Mouse (Mus musculus) left cerebral cortex, adult 8-10 months (tissue): ENCODE measurements around the gene Creb3. TPM values are rescaled to one million over a fixed set of nuclear protein-coding genes. Genes with fewer than 3 reads are reported as not detected.
"Not testable (repeated sequence)": the region's sequence is repeated elsewhere in the genome, so short reads cannot be mapped to it uniquely, and the experiment has no call there.

Experiments used
- DNase-seq, 2 experiments: peaks; one replicate each; pipeline ENCODE4 v3.0.0; 2022; ENCODE audit warnings: low spot score in 2 of 2
- total RNA-seq, 4 experiments: library from RNA; stranded (reverse); gene quantifications; 2 replicates each; pipeline ENCODE4 v1.2.4; 2022

Creb3 gene
- total RNA-seq = 10 to 100 TPM; 68.2 to 77.9 (median 73.6) TPM

DNA sequence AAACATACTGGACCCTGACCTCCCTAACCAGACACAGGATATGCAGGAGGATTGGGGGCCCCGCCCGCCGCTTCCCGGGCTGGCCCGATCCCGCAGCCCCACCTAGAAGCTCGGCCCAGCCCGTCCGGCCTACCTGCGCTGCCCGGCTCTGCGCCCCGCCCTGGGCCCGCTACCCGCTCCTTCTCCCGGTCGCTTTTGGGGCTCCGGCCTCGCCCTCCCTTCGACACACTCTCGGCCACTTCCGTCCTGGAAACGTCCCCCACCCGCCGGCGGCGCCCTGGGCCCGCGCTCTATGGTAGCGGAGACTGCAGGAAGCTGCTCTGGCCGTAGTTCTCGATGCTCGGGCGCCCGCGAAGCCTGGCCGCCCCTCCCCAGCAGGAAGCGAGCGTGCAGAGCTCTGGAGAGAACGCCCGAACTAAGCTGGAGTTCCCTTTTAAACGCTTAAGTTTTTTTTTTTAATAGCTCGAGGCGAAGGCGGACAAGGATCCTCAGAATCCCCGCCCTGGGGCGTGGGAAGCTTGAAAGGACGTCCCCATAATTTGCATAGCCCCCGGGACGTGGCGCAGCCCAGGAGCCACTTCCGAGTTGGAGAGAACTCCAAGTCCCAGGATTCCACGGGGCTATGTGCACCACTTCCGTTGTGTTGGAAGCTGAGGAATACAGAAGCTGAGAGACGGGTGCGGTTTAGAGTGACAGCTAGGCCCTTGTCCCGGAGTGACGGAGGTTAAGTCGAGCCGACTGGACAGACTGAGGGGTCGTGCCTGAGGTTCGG lies at the start of gene Creb3, which contains the start of gene Tln1:
Creb3 (plus strand) TSS at position 336 of the 772 bp plus-strand sequence.
Tln1 (minus strand) TSS at position 695 of the 772 bp plus-strand sequence.
- DNase-seq = peak; percentile 91 to 94

- DNase-seq = no peak
Observed at GRCm38 (mm10) chr4:43512653-43513052, 49.5 kb upstream of the Creb3 start.

DNA sequence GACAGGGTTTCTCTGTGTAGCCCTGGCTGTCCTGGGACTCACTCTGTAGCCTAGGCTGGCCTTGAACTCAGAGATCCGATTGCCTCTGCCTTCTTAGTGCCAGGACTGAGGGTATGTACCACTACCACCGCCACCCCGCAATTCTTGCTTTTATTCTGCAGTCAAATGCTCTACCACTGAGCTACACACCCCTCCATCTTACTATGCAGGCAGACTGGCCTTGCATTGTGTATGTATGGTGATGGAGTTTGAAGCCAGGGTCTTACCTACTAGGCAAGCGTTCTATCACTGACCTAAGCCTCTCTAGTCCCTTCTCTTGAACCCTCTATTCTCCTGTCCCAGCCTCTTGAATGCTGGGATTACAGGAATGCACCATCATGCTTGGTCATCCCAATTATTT lies 48.8 kb upstream of the Creb3 start:
- no peak for DNase-seq

DNA sequence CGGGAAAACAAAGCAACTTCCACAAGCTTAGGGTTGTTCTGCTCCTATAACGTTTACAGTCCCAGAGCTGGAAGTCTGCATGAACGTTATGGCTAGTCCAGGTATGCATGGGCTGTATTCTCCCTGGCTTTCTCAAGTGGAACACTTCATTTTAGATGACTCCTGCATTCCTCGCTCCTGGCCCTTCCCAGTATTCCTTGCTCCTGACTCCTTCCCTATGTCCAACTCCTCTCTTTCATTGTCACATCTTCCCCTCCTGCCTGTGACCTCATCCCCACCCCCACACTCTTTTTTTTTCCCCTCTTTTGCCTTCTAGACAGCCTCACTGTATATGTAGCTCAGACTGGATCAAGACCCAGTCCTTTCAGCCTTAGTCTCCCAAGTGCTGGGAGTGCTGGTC lies 48.3 kb upstream of the Creb3 start:
- DNase-seq = no peak

DNA sequence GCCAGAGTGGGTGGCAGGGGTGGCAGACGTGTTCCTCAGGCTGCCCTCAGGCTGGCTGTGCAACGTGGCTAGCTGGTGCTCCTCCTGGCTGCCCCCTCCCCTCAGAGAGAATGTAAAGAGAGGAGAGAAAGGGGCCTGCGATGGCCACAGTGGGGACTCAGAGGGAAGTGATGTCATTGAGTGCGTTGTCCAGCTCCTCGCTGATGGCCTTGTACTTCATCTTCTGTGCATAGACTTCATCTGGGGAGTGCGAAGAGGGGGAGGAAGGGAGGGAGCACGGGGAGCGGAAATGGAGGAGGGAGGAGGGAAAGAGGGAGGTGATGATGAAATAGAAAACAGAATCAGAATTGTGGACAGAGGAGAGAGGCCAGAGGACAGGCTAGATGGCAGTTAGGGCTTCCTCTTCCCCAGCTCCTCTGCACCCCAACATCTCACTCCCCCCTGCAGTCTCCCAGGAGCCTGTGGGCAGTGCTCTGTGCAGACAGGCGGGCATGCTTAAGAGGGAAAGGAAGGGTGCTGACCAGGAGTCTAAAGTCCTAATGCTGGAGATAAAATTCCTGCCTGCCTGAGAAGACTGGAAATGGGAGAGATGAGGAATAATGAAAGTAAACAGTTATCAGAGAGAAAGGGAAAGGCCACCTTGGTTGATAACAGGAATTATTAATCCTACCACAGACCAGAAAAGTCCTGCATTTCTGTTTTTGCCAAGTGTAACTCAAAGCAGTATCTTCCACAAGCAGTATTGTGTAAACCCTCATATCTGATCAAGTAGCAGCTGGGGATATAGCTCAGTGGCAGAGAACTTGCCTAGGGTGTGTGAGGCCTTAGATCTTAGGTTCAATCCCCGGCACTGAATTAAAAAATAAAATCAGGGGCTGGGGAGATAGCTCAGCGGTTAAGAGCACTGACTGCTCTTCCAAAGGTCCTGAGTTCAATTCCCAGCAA lies 46.1 kb upstream of the Creb3 start:
- DNase-seq = no peak

GRCm38 (mm10) chr4:43519551-43519950 lies 42.6 kb upstream of the Creb3 start:
- DNase-seq = no peak

GRCm38 (mm10) chr4:43519956-43520355 lies 42.2 kb upstream of the Creb3 start:
- DNase-seq = peak; percentile 58 to 91

DNA sequence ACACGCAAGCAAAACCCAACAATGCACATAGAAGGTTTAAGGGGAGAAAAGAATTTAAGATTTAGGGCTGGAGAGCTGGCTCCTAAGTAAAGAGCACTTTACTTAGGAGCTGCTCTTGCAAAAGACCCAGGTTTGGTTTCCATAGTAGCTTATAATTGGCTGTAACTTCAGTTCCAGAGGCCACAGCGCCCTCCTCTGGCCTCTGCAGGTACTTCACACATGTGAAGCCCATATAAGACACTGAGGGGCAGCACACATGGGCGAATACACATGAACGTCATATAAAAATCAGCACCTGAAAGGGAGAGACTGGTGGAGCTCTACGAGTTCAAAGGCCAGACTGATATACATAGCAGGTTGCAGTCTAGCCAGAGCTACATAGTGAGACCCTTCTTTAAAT lies 34.3 kb upstream of the Creb3 start:
- DNase-seq = no peak

- DNase-seq = no peak
Observed at GRCm38 (mm10) chr4:43528487-43528886, 33.6 kb upstream of the Creb3 start.

DNA sequence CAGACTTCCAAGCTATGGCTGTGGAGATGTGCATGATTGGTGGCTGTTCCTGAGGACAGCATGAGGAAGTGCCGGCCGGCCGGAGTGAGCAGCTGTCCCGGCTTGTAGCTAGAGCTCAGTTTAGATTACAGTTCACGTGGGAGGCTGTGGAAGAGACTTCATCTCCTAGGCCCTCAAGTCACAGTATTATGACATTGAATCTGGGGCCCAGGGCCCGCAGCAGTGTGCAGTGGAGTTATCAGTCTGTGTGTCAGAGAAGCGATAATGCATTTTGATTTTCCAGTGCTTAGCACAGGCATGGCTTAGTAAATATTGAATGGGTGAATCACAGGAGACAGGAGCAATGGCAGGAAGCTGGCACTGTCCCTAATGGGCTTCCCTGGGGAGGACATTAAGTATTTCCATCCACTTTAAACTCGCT lies 32.0 kb upstream of the Creb3 start:
- no peak for DNase-seq

- peak; percentile 47 to 54 for DNase-seq
Observed at GRCm38 (mm10) chr4:43530581-43530980, 31.6 kb upstream of the Creb3 start.

DNA sequence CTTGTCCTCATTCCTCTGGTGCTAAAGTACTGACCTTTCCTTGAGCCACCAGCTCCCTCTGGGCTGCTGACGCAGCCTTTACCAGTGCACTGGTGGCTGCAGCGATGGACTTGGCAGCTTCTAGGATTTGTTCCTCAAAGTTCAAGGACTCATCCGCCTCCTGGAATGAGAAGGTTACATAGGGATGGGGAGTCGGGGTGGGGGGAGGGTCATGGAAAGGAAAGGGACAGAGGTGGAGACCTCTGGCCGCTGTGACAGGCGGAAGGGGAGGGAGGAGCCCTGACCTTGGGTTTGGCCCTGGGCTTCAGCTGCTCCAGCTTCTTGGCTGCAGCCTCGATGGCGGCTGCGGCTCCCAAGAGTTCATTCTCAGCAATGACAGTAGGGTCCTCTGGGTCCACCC lies 28.9 kb upstream of the Creb3 start:
- DNase-seq = no peak

DNA sequence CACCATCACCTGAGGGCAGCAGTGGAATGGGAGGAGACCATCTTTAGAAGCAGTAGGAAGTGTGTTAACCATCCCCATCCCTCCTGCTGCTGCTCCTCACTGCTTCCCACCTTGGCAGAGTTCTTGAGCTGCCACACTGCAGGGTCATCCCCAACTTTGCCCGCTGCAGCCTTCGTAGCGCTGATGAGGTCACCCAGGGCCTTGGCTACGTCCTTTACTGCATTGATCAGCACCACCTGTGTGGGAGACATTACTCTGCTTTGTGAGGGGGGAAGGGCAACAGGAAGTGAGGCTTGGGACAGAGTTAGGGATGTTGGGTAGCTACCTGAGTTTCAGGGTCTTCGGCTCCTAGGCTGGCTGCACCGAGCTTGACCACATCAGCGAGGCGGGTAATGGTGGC lies 26.5 kb upstream of the Creb3 start:
- DNase-seq = no peak

DNA sequence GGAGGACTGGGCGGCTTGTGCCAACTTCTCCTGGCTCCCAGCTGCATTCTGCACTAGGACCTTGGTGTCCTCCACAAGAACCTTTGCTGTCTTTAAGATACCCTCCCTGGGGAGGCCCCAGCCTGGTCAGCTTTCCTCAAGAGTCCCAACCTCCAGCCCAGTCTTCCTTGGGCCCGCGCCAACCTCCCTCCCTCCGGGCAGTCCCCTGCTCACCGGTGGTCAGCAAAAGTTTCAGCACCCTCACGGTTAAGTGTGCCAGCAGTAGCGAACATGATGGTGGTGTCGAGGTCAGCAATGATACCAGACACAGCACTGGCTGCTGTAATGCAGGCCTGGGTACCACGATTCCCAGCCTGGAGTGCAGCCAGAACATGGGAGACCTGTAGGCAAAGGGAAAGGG lies 26.1 kb upstream of the Creb3 start:
- DNase-seq = no peak

- DNase-seq = no peak
Observed at GRCm38 (mm10) chr4:43542044-43542443, 20.1 kb upstream of the Creb3 start.

DNA sequence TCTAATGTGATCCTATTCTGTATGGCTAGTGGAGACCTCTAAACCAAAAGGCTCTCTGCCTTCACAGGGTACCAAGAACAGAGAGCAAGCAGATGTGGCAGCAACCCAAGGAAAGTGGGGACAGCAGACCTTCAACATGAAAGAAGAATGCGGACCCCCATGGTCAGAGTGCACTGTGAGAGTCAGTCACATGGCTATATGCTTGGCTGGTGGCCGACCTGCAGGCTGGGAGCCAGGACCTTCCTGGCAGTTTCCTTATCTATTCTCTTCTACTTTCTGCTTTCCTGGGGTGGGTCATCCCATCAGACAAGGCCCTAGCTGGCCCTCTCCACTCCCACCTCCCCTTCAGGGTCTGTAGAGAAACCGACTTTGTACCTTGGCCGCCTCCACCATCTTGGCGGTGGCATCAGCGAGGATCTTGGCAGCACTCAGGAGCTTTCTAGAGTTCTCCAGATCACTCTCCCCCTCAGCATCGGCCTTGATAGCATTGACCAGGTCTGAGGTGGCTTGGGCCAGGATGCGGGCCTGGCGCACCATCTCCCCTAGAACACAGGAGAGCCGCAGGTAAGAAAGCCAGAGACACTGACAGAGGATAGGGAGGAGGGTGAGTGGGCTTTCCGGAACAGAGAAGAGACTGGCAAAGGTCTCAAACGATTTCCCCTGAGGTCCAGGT lies 15.6 kb upstream of the Creb3 start:
- DNase-seq = no peak

GRCm38 (mm10) chr4:43547160-43547559 lies 15.0 kb upstream of the Creb3 start:
- no peak for DNase-seq

GRCm38 (mm10) chr4:43549055-43549454 lies 13.1 kb upstream of the Creb3 start:
- DNase-seq = no peak

DNA sequence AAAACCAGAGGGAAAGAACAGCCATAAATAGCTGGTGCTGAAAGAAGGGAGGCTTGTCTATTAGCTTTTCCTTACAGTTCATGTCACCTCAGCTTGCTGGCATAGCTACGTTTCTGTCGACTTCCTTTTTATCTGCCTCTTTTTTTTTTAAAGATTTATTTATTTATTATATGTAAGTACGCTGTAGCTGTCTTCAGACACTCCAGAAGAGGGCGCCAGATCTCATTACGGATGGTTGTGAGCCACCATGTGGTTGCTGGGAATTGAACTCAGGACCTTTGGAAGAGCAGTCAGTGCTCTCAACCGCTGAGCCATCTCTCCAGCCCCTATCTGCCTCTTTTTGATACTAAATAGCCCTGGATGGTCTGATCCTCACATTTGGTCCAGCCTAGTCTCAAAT lies 10.3 kb upstream of the Creb3 start:
- not testable (repeated sequence) for DNase-seq

DNA sequence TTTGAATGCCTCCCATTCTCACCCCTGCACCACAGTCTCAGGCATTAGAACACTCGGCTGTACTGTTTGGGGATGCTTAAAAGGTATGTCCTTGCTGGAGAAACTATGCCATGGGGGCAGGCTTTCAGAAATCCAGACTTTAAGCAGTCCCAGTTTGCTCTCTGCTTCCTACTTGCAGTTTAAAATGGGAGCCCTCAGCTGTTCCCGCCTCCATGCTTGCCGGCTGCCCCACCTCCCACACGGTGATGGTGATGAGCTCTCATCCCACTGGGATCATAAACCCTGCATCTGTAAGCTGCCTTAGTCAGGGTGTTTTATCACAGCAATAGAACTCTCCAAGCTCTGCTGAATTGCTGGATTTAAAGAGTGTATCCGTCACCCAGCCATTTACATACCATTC lies 9.7 kb upstream of the Creb3 start:
- DNase-seq = peak in 1 of 2 experiments; percentile 76

GRCm38 (mm10) chr4:43553891-43554290 lies 8.2 kb upstream of the Creb3 start:
- DNase-seq = no peak

DNA sequence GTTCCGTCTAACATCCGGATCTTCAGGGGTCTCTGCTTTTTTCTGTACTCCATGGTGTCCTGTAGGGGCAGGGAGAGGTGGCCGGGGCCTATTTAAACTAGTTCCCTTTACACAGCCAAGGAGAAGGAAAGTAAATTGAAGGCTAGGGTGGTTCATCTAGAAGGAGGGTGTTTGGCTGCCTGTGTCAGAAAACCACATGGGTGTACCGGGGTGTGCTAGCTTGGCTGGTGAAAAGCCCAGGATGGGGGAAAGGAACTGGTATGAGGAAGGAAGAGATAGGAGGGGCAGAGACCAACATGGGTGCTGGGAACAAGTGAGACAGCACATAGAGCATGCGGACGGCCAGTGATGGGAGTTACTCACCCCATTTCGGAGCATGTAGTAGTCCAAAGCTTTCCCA lies 6.2 kb upstream of the Creb3 start:
- DNase-seq = no peak
